Mouse (Mus musculus) layer of hippocampus, postnatal 10 days (tissue): ENCODE data around the gene Ltb4r1. TPM values are rescaled to one million over a fixed set of nuclear protein-coding genes. Genes with fewer than 3 reads are reported as not detected.

ENCODE experiments used
- DNase-seq, 2 experiments: peaks; one replicate each; pipeline ENCODE4 v3.0.0; 2021; ENCODE audit warnings: low spot score in 2 of 2
- long read RNA-seq: library from polyadenylated mRNA; stranded (forward); transcript quantifications from one replicate; pipeline ENCODE4 v2.0.0, GENCODE M21; 2023
- total RNA-seq, 2 experiments: library from RNA; stranded (reverse); gene quantifications; 2 replicates each; pipeline ENCODE4 v1.2.3; 2021

The Ltb4r1 gene
- under 1 TPM; 0.62 to 0.69 TPM for total RNA-seq
- long read RNA-seq: 0 reads

DNA sequence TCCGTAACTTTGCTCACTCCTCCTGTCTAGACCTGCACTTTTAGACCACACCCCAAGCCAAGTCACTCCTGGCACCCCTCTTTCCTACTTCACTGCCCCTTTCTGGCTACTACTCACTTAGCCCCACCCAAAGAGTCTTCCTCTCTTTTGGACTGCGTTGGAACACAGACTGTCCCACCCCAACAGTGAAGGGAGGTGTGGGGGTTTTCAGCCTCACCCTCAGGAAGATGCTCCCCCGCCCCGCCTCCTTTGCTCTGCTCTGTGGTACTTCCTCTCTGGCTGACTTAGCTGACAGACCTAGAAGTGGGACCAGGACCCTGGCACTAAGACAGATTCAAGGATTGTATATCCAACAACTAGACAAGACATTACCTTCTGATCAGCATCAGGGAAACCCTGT, at the start of gene Ltb4r1:
TSS of gene Ltb4r1 (plus strand) at position 267 of the 400 bp plus-strand sequence.
- no peak for DNase-seq

DNA sequence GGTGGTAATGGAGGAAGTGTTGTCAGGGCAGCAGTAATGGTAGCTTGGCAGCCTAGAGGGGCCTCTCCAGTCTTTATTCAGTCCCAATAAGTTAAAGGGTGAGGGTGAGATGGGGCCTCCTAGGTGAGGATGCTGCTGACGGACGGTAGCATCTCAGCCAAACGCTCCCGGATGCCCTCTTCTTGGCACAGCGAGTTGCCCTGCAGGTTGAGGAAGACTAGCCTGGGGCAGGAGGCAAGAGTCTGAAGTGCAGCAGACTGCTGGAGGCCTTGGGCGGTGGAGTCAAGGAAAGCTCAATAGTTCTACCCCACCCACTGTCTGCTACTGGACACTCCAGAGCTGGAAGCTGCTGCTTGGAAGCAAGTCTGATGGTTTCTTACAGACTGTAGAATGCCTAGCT, 49.5 kb upstream of the Ltb4r1 start:
- DNase-seq: no peak

DNA sequence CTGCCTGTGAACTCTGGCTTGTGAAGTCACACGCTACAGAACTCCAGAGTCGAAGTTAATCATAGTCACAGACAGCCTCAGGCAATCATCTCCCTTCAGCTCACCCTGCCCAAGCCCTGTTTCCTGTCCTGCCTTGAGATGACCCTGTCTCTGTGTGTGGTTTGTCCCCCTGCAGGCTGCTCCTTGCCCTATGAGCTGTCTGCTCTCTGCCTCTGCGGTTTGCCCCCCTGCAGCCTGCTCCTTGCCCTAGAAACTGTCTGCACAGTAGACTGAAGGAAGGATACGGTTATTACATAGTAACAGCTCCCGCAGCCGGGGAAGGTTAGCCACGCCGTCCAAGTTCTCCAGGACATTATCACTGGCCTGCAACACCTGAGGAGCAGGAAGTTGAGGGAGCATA, 48.9 kb upstream of the Ltb4r1 start:
- DNase-seq: no peak

DNA sequence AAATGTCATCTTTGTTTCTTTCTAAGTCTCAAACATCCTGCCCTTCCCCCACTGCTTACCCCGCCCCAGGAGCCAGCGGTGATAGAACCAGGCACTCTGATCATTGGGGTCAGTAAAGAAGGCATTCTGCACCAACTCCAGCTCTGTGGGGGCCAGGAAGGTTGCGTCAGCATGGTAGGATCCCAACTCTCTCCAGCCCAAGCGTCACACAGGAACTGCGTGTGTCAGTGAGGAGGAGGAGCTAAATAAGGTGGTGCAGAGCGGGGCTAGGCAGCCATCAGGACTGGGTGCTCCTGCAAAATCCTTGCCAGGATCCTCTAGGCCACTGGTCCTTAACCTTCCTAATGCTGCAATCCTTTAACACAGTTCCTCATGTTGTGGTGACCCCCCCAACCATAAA, 46.0 kb upstream of the Ltb4r1 start:
- DNase-seq: no peak

DNA sequence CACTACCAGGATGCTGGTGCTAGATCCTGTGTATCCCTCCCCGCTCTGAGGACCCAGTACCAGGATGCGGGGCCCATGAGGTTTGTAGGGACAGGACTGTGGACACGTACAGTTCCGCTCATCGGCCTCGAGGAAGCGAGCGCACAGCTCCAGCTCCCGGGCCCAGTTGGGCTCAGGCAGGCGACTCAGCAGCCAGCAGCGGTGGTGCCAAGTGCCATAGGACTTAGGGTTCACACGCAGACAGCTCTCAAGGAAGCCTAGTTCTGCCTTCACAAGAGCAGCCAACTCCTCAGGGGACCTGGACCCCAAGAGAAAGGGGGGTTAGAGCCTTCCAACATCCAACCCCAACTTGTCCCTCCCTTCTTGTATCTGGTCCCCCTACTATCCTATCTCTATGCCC, 45.1 kb upstream of the Ltb4r1 start:
- DNase-seq: no peak

DNA sequence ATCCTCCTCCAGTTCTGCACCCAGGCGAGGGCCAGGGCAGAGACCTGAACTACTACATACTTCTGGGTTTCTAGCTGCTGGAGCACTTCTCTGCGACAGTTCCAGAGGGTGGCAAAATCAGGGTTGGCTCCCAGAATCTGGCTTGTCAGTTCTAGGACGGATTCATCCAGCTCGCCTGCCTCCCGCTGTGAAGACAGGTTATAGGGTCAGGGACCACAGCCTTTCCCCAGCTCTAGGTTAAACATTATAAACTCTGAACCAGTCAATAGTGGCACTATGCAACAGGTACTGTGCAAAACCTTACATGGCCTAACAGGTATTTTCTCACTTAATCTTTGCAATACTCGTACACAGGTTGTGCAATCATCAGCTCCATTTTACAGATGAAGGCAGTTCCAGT, 44.7 kb upstream of the Ltb4r1 start:
- peak in 1 of 2 experiments; percentile 16 for DNase-seq

DNA sequence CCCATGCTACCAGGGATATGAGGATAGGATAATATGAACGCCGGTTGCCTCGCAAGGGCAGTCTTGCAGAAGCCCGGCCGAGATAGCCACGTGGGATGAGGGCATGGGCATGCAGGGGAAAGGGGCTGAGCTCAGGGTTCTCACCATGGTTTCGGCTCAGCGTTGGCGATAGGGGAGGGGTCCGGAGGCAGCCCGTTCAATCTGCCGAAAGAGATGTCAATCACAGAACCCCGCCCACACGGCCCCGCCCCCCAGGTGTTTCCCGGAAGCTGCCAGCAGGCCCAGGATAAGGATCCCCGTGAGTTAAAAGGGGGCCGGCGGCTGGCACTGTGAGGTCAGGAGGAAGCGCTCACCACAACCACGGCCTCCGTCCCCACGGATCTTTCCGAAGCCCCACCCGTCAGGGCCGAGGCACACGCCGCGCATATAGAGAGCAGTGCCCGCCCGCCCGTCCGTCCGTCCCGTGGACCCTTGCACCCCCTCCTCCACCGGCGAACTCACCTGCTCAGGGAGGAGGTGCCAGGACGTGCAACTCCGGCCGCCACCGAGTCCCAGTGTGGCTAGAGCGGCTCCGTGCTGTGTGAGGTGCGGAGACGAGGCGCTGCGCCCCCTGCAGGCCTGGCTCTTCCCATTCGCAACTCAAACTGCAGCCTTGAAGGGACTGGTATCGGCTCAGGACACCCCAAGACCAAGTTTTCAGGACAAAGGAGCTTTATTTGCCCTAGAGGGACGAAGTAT, 43.9 kb upstream of the Ltb4r1 start, which contains the start of gene Rabggta:
TSS of gene Rabggta (minus strand) at position 564 of the 738 bp plus-strand sequence.
- DNase-seq: peak; percentile 92 to 95

DNA sequence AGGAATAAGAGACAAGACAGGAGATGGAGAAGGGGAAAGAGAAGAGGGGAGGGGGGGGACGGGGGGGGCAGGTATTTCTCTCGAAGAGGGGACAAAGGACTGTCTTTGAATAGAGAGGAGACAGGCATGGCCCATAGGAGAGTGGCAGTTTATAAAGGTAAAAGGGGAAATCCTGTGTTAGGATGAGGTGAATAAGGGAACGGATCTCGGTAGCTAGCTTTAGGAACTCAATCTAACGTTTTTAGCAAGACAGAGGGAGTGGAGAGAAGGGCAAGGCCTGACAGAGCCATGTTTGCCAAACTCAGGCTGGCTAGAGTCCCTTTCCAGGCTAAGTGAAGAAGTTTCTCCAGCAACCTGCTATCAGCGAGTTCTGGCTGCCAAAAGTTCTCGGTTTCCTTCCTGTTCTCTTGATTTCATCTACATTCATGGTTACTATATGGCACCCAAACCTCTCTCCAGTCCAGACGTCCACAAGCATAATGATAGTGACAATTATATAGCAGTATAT, 43.3 kb upstream of the Ltb4r1 start:
- peak in 1 of 2 experiments; percentile 15 for DNase-seq

DNA sequence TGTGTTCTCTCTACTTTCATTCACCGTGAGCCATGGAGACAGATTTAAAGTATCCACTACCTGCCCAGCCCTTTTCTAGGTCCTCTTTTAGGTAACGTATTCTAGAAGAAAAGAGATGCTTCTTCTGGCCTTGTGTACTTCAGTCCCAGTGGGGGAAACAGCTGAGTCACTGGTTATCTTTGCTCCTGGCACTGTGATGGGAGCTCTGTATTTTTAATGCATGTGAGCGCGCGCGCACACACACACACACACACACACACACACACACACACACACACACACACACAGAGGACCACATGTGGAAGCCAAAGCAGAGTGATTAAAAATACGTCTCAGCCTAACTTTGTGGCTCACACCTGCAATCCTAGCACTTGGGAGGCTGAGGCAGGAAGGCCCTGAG, 42.3 kb upstream of the Ltb4r1 start:
- no peak for DNase-seq

DNA sequence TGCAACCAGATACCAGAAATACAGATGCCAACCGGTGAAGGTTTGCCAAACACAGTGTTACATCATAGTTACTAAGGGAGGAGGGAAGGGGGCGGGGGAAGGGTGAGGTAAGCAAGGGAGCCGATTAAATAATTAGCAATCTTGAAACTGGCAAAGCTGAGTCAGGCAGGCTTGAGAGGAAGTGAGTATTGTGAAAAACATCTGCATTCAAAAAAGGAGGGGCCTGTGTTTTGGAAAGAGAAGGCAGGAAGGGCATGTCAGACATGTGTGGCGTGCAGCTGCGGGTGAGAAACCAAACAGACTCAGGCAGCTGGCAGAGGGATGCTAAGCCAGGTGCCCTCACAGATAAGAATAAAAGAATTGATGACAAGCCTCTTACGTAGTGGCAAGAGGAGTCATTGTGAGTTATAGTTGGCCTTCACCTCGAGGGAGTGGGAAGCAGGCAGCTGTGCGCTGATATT, 41.3 kb upstream of the Ltb4r1 start:
- no peak for DNase-seq

DNA sequence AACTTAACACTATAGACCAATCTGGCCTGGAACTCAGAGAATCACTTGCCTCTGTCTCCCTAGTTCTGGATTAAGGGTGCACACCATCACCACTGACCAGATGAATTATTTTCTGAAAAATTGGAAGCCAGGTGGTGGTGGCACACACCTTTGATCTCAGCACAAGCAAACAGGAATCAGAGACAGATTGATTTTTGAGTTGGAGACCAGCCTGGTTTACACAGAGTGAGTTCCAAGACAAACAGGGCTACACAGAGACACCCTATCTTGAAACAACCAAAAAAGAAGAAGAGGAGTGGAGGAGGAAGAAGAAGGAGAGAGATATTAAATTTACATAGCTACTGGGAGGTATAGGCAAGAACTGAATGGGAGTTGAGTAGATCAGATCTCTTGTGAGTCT, 39.5 kb upstream of the Ltb4r1 start:
- DNase-seq: no peak

DNA sequence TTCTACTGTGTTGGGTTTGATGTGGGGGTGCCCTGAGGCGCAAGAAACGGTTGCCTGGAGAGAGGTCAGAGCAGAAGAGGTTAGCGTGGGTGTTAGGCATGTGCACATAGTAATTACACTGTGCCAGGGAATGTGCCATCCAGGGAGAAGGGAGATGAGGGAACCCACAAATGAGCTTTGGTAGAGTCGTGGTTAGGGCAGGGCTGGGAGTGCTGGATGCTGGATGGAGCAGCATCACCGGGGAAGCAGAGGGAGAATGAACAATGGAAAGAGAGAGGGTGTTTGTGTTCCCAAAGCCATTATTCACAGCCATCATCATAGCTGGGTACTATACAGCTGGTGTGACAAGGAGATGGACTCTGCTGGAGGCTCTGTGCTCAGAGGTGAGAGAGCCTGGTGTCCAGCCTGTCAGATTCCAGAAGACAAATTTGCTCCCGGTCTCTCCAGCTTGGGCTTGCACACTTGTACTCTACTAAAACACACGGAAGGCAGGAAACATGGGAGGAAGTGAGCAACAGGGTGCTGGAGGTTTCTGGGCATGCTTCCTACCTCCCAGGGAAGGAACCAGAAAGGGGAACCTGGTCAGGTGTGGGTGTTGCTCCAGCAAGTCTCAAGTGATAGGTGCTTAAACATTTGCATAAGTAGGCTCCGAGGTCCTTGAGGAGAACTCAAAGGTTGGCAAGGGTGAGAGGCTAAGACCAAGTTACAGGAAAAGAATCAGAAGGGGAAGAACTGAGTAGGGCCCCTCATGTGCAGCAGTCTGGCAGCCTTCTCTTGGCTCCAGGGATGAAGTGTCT, 37.7 kb upstream of the Ltb4r1 start:
- DNase-seq: no peak

DNA sequence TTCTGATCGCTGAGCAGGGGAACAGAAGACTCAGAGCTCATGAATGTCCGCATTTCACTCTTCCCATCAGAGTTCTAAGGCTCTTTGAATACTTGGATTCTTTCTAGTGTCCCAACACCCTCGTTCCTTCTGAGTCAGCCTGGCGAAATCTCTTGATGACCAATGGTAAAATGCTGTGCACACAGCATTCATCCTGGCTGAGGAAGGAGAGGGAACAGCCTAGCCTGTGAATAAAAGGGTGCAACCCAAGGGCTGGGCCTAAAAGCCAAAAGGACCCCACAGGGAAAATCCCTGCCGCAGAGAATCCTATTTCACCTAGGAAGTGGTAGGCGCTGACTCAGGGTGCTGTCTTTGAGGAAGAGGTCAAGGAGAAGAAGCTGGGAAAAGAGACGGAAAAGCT, 35.6 kb upstream of the Ltb4r1 start:
- DNase-seq: peak in 1 of 2 experiments; percentile 43

DNA sequence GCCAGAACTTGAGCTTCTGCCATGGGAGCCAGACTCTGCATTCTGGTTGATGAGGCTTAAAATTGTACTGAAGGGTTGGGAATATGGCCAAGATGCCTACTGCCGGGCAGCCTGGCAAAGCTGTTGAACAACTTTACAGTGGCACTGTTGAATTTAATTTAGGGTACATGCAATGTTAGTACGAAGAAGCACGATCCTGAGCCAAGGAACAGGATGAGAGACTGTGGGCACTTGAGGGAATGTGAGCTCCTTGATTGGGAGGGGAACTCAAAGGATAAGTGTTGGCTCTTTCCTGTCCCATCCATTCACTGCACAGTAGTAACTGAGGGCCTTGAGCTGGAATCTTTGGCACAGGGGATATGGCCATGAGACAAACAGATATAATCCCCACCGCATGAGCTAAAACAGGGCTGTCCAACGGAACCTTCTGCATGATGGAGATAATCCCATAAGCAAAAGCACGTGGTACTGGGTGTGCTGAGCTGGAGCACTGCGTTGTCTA, 35.2 kb upstream of the Ltb4r1 start:
- peak in 1 of 2 experiments; percentile 30 for DNase-seq

DNA sequence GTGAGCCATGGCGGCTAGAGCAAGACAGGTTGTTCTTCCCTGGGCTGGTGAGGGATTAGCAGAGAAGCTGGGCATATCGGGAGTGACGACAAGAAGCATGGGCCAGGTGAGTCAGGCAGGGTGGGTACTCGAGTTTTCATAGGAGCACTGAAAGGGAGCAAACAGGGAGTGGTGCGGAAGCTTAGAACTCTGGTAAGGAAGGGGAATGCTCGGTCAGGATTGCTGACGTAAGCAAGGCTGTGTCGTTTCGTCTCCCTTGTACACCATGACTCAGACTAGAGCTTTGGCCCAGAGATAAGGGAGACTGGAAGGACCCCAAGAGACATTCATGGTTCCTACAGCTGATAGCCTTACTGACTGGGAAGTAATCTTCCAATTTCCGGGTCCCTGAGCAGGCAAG, 31.9 kb upstream of the Ltb4r1 start:
- no peak for DNase-seq

DNA sequence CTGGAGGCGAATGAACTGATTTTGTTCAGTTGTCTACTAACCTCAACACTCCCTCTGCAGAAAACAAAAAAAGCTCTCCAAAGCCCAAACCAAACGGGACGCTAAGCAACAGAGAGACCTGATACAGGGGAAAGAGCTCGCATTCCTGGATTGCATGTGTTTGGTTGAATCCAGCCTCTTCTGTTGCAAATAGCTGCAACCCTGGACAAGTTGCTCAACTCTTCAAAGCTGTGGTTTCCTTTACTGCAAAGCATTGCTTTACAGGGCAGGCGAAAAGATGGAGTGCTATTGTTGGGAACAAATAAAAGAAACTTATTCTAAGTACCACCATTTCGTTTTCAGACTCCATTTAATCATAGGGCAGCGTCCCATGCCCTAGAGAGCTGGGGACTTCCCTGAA, 30.9 kb upstream of the Ltb4r1 start:
- no peak for DNase-seq

DNA sequence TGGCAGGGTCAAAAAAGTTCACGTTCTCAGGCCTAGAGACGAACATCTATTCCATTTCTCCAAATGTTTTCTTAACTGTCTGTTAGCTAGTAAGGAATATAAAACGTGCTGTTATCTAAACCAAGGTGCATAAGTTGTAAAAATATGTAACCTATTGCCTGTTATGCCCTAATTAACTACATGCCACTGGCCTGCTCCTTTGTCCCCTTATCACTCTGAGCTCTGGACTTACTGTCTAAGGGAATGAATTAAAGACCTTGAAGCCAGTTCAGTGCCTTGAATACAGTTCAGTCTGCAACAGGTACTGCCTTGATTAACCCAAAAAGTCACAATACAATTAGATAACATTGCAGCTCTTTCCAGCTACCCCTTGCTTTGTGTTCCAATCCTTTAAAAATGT, 30.4 kb upstream of the Ltb4r1 start:
- no peak for DNase-seq

DNA sequence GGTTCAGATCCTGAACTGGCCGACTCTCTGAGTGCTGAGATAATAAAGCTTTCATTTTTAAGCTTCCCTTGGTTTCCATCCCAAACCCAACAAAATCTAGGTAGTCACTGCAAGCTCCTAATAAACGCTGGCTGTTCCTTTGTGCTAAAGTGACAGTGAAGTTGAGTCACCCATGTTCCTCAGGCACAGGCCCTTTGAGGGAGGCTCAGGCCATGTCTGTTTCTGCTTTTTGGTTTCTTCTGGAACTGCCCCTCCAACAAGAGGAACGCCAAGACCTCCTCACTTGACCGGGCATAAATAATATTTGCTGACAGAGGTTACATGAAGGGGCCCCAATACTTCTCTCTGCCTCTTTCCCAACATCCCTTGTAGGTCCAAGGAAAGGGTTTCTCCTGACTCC, 30.0 kb upstream of the Ltb4r1 start:
- DNase-seq: no peak

DNA sequence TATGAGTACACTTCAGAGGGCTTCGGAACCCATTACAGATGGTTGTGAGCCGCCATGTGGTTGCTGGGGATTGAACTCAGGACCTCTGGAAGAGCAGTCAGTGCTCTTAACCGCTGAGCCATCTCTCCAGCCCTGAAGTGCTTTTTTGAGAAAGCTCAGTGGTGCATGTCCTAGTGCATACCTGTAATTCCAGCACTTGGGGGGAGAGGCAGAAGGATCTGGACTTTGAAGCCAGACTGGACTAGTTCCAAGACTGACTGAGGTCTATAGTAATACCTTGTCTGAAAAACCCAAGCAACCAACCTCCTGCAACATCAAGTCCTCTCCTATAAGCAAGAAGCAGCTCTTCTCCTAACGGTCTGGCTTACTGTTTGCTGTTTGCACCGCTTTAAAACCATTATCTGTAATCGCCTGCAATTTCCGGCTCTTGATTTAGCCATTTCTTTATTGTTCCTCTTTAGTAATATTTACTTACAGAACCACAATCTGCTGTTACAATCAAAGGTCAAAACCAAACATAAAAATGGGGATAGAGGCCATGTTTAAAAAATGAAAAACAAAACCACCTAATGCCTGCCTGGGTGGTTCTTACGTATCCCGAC, 28.6 kb upstream of the Ltb4r1 start:
- DNase-seq: no peak

DNA sequence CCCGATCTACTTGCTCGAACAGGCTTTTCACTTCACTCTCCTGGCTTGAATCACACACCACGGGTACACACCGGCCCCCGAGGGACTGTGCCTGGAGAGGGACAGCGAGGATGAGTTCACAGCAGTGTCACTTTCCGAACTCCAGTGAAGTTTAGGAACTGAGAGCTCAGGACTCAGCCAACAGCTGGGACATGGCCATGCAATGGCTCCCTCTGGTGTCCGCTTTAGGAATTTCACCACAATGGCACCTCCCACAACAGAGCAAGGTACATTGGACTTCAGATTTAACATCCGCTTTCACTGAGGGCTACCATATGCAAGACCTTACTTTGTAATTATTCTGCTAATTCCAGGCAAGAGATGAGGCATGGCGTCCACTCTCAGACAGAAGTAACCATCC, 22.1 kb upstream of the Ltb4r1 start:
- DNase-seq: peak; percentile 92 to 93

DNA sequence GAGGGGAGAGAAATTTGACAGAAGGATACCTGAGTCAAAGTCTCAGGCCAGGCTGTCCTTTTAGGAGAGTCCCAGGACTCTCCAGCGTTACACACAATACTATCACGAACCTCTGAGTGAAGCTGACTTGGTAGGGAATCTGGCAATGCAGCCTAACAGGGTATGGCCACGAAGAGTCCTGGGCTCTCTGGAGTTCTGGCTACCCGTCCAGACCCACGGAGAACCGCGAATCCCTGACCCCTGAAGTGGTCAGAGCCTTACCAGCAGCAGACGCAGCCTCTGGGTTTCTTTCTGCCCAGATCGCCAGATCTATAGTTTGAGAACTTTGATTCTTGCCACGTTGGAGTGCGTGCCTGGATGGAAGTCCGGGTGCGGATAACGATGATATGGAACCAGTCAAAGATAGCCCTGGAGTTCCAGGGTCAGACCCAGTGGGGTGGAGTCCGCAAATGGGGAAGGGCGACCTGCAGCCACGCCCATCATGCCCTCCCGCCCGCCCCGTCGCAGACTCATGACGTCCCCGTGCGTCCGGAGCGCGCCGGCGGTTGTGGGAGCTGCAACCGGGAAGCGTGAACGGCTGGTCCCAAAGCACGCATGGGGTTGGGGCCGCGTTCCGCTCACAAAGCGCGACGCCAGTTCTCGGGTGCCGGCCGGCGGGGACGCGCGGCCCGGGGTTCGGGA, 20.4 kb upstream of the Ltb4r1 start, which contains the start of the genes Dhrs1 and Nop9:
TSS of gene Dhrs1 (minus strand) at position 511 of the 681 bp plus-strand sequence.
TSS of gene Nop9 (plus strand) at position 514 of the 681 bp plus-strand sequence.
- peak; percentile 84 to 87 for DNase-seq
